Mouse (Mus musculus) C2C12 (cell line): ENCODE measurements around the gene Sh2b3. TPM values are rescaled to one million over a fixed set of nuclear protein-coding genes. Genes with fewer than 3 reads are reported as not detected.

Experiments used
- H3K27me3 ChIP-seq: one replicate; pipeline ENCODE4 v1.6.1; 2011; ENCODE audit not compliant: control insufficient read depth, insufficient read depth, insufficient read length
- H3K36me3 ChIP-seq: one replicate; pipeline ENCODE4 v1.6.1; 2011; ENCODE audit not compliant: control insufficient read depth, insufficient read depth
- H3K4me3 ChIP-seq: one replicate; pipeline ENCODE4 v1.5.1; 2011; ENCODE audit warnings: mild to moderate bottlenecking, control low read depth; ENCODE audit not compliant: poor library complexity, insufficient read depth, severe bottlenecking
- H3K79me2 ChIP-seq: one replicate; pipeline ENCODE4 v1.6.1; 2011; ENCODE audit not compliant: control insufficient read depth, insufficient read depth
- H3K79me3 ChIP-seq: one replicate; pipeline ENCODE4 v1.6.1; 2011; ENCODE audit warnings: low read depth, control low read depth
- H3ac ChIP-seq: one replicate; pipeline ENCODE3; 2011; ENCODE audit warnings: low read depth; ENCODE audit not compliant: control insufficient read depth, insufficient read length
- CEBPB ChIP-seq: IDR thresholded peaks from one replicate; pipeline ENCODE4 v1.6.1; 2011; ENCODE audit warnings: low read depth, mild to moderate bottlenecking, control low read depth, moderate library complexity
- CTCF ChIP-seq: IDR thresholded peaks from one replicate; pipeline ENCODE4 v1.5.1; 2011; ENCODE audit not compliant: control insufficient read depth, insufficient read depth, insufficient read length
- FOSL1 ChIP-seq: IDR thresholded peaks from one replicate; pipeline ENCODE4 v1.8.0; 2011; ENCODE audit warnings: mild to moderate bottlenecking, low read length; ENCODE audit not compliant: poor library complexity, insufficient read depth, severe bottlenecking
- MAX ChIP-seq: IDR thresholded peaks from one replicate; pipeline ENCODE4 v1.6.1; 2011; ENCODE audit warnings: mild to moderate bottlenecking, control low read depth
- MYOD1 ChIP-seq: IDR thresholded peaks from one replicate; pipeline ENCODE4 v1.6.1; 2011; ENCODE audit warnings: low read depth; ENCODE audit not compliant: control insufficient read depth, insufficient read length
- MYOG ChIP-seq: IDR thresholded peaks from one replicate; pipeline ENCODE4 v1.6.1; 2011; ENCODE audit not compliant: control insufficient read depth, insufficient read length; ENCODE audit errors: extremely low read depth
- USF1 ChIP-seq: IDR thresholded peaks from one replicate; pipeline ENCODE4 v1.6.1; 2011; ENCODE audit warnings: low read depth, mild to moderate bottlenecking, control low read depth, moderate library complexity
- polyA plus RNA-seq: library from polyadenylated mRNA; unstranded; fragments of >200 nt; fragmentation: generic; extraction: Trizol; gene quantifications from one replicate; pipeline ENCODE4 v1.2.1, GENCODE M21; 2012; ENCODE audit warnings: missing spikeins

The Sh2b3 gene
- polyA plus RNA-seq, 1 experiment, result 46.2 TPM

DNA sequence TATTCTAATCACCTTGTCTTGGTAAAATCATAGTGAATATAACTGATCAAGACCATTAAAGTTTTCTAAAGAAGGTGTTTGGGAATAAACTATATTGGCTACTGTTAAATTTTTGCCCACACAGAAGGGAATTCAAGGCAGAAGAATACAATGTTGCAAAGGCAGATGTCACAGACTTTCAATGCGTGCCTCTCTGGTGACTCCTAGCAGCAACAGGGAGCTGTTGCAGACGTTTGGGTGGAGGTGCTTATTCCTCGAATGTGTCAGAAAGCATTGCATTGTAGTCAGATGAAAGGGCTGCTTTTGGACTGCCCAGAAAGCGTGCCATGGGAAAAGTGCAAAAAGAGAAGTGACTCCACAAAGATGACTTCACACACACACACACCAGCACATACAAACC is 55.0 kb downstream of the Sh2b3 start:
- H3K79me3 ChIP-seq, result no peaks in the 10 kb centered on the region
- no peaks in the 10 kb centered on the region for H3K79me2 ChIP-seq
- TF ChIP-seq MAX (no peak), CTCF (no peak), FOSL1 (no peak), CEBPB (no peak), MYOD1 (no peak), USF1 (no peak), MYOG (no peak)
- H3K4me3 ChIP-seq, result no peak overlapping the region
- H3K27me3 ChIP-seq, result no peaks in the 10 kb centered on the region
- peaks cover 64% of the 10 kb centered on the region for H3K36me3 ChIP-seq
- H3ac ChIP-seq, result no peak overlapping the region

DNA sequence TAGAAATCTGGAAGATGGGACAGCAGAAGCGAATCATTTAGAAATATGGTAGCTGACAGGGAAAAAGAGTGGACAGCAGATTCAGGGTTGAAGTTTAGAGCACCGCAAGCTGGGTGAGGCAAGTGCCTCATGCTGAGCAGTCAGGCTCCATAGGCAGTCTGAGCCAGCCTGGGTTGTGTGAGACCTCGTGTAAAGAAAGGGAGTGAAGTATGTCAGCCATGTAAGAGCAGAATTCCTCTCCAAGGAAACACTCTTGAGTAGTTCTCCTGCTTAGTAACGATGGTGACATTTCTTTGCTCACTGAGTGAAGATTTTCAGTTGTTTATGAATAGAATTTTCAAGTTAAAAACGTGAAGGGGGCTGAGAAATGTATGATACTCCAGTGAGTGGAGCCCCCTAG is 57.3 kb downstream of the Sh2b3 start:
- H3K79me3 ChIP-seq, result no peaks in the 10 kb centered on the region
- no peak overlapping the region for H3ac ChIP-seq
- H3K27me3 ChIP-seq, result no peaks in the 10 kb centered on the region
- TF ChIP-seq CTCF, result no peak
- no peak for TF ChIP-seq MYOD1
- no peak for TF ChIP-seq USF1
- TF ChIP-seq MAX, result no peak
- no peak for TF ChIP-seq MYOG
- TF ChIP-seq FOSL1, result no peak
- TF ChIP-seq CEBPB, result no peak
- H3K36me3 ChIP-seq, result peaks cover 47% of the 10 kb centered on the region
- no peaks in the 10 kb centered on the region for H3K79me2 ChIP-seq
- no peak overlapping the region for H3K4me3 ChIP-seq

DNA sequence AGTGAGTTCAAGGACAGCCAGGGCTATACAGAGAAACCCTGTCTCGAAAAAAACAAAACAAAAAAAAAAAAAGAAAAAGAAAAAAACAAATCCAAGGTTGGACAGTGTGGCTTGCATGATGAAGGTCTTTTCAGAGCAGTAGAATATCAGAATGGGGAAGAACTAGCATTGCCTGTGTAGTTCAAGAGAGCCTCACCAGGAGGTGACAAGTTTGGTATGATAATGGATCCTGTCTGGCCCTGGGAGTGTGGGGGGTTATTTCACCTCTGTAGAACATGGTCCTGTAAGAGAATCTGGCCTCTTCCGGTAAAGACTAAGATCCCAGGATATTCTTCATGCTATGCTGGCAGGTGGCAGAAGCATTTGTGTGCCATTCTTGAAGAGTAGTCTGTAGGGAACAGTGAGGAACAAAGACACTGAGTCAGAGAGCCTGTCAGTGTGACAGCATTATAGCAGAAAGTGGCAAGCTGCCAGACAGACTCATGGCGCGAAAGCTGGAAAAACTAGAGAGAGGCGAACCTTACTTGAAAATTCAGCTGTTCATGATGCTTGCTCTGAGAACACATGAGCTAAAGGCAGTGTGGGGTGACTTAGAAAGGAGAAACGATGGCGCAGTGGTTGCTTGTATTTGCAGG is 58.8 kb downstream of the Sh2b3 start:
- no peak overlapping the region for H3ac ChIP-seq
- TF ChIP-seq USF1 (no peak), MAX (no peak), CTCF (no peak), MYOD1 (no peak), MYOG (no peak), CEBPB (no peak), FOSL1 (no peak)
- no peak overlapping the region for H3K4me3 ChIP-seq
- no peaks in the 10 kb centered on the region for H3K79me2 ChIP-seq
- no peaks in the 10 kb centered on the region for H3K79me3 ChIP-seq
- H3K36me3 ChIP-seq, result peaks cover 50% of the 10 kb centered on the region
- no peaks in the 10 kb centered on the region for H3K27me3 ChIP-seq

DNA sequence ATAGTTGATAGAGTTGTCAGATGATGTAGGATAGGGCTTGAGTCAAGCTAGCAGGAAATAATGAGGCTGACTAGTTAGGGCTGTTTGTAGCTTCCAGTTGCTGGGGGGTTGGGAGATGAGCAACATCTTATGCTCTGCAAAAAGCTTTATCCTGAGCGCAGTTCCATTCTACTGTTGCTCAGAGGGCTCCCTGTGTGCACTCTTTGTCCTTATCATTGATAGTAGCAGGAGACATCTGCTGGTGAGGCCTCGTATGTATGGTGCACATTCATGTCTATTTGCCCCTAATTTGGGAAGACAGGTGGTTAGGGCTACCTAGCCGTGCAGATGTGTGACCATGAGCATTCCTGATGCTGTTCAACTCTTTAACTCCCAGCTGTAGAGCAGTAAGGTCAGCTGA is 65.8 kb downstream of the Sh2b3 start:
- Histone ChIP-seq H3K27me3 (no peaks in the 10 kb centered on the region), H3ac (no peak overlapping the region), H3K36me3 (peaks cover 32% of the 10 kb centered on the region), H3K79me2 (peaks cover 53% of the 10 kb centered on the region), H3K4me3 (no peak overlapping the region), H3K79me3 (peaks cover 8% of the 10 kb centered on the region)
- TF ChIP-seq MAX (no peak), USF1 (no peak), MYOD1 (no peak), CTCF (no peak), FOSL1 (no peak), CEBPB (no peak)

DNA sequence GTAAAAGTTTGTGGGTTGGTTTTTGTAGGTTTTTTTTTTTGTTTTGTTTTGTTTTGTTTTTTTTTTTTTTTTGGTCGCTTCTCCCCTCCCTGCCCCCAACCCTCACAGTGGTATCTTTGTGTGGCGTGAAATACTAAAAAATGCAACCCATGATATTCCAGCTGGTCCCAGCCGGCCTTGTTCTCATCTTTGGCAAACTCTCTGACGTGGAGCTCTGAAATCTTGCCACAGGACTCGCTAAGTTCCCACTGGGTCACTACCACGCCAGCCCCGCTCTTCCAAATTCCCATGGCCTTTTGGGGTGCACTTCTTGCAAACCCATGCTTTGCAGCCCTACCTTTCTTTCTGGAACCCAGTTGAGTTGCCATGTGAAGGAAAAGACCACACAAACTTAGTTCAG is 67.6 kb downstream of the Sh2b3 start:
- H3K36me3 ChIP-seq, result peaks cover 31% of the 10 kb centered on the region
- peaks cover 71% of the 10 kb centered on the region for H3K79me2 ChIP-seq
- no peak for TF ChIP-seq MYOG
- TF ChIP-seq CTCF, result no peak
- no peak for TF ChIP-seq FOSL1
- no peak for TF ChIP-seq USF1
- TF ChIP-seq MAX, result no peak
- TF ChIP-seq MYOD1, result no peak
- TF ChIP-seq CEBPB, result no peak
- H3K27me3 ChIP-seq, result no peaks in the 10 kb centered on the region
- no peak overlapping the region for H3K4me3 ChIP-seq
- peaks cover 14% of the 10 kb centered on the region for H3K79me3 ChIP-seq
- H3ac ChIP-seq, result no peak overlapping the region

DNA sequence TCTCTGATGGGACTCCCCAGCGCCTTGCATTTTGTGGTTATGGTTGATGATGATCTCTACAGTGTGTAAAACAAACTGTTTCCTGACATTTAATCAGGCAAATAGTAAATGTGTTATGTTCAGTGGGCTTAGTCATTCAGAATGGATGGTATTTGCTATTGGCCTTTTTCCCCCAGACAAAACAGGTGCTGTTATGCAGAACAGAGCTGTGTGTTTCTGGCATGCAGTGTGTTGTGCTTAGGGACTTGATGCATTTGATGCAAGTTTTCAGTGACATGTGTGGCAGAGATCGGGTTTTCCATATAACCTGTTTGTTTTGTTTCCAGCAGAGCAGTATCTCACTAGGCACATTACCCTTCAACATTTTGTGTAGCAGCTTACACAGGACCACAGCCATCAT is 69.9 kb downstream of the Sh2b3 start:
- peaks cover 89% of the 10 kb centered on the region for H3K79me2 ChIP-seq
- H3K4me3 ChIP-seq, result no peak overlapping the region
- H3K36me3 ChIP-seq, result peaks cover 17% of the 10 kb centered on the region
- H3ac ChIP-seq, result no peak overlapping the region
- peaks cover 15% of the 10 kb centered on the region for H3K79me3 ChIP-seq
- TF ChIP-seq FOSL1 (no peak), MYOG (no peak), CEBPB (no peak), MYOD1 (no peak), CTCF (no peak), MAX (no peak), USF1 (no peak)
- no peaks in the 10 kb centered on the region for H3K27me3 ChIP-seq
